ENCODE assay signal across 20 mouse cellular contexts in the genomic region with DNA sequence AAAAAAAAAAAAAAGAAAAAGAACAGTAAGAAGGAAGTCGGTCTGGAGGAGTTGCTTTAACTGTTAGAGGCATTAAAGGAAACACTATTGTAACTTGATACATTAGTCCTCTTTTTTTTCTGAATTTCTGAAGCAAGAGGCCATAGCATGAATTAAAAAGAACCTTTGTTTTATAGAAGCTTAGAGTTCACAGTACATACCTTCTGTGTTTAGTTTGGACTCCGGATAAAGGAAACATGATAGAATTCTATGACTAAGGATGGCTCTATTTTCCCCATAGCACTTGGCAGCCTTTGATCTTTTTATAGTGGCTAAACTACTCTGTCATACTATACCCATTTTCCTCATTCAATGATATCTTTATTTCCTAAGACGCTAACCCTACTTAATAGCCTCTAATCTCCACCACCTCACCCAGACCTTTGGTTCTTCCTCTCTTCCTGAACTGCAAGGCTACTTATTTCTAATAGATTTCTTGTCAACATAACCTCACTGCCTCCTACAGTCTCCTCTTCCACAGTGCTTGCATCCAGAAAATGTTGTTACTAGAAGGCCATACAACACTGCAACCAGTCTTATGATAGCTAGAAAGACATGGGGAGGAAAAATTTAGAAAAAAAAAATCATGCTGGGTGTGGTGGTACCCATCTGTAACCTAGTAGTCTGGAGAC. TPM values are rescaled to one million over a fixed set of nuclear protein-coding genes. Genes with fewer than 3 reads are reported as not detected.
DNase-seq lines count a peak whose midpoint lies in the region; ATAC-seq and TF ChIP-seq lines count a peak whose summit lies in the region.
"Had no signal": no experiment of that assay in that cellular context is flagged by ENCODE, and none has a peak within 500 bp of the region (broad histone marks: within the 10 kb centered on the region; RNA-seq: fewer than 3 reads in every experiment).

No protein-coding gene starts in this region.

- H3K27ac ChIP-seq in heart, embryonic 16.5 days (ENCODE audit: low read length), result peak overlapping the region; percentile 31; the same call in 1 of the 2 replicates
- no peak overlapping the region for H3K27ac ChIP-seq in lung, embryonic 16.5 days (ENCODE audit: low read length)
- no peak overlapping the region for H3K27ac ChIP-seq in liver, postnatal 0 days (ENCODE audit: low read depth)
- H3K27ac ChIP-seq in midbrain, postnatal 0 days (ENCODE audit: low read depth, low read length), result no peak overlapping the region
- H3K27ac ChIP-seq: forebrain, embryonic 13.5 days; heart, adult 2 months; hindbrain, embryonic 13.5 days; lung, embryonic 15.5 days had no signal

- no peaks in the 10 kb centered on the region for H3K4me1 ChIP-seq in heart, embryonic 16.5 days (ENCODE audit: control insufficient read depth, insufficient read depth, low read length)
- H3K4me1 ChIP-seq in lung, embryonic 16.5 days (replicated peaks; ENCODE audit: control insufficient read depth, insufficient read depth, low read length), result no peaks in the 10 kb centered on the region
- H3K4me1 ChIP-seq in liver, postnatal 0 days (ENCODE audit: insufficient read depth), result no peaks in the 10 kb centered on the region
- no peaks in the 10 kb centered on the region for H3K4me1 ChIP-seq in midbrain, postnatal 0 days (ENCODE audit: insufficient read depth, low read length)
- H3K4me1 ChIP-seq: forebrain, embryonic 13.5 days; hindbrain, embryonic 13.5 days; lung, embryonic 15.5 days had no signal

- H3K4me3 ChIP-seq in heart, embryonic 16.5 days (ENCODE audit: low read length), result no peak overlapping the region
- no peak overlapping the region for H3K4me3 ChIP-seq in lung, embryonic 16.5 days (ENCODE audit: low read length)
- H3K4me3 ChIP-seq in liver, postnatal 0 days (ENCODE audit: low read depth, low read length), result no peak overlapping the region
- no peak overlapping the region for H3K4me3 ChIP-seq in midbrain, postnatal 0 days (ENCODE audit: low read depth, low read length)
- H3K4me3 ChIP-seq: forebrain, embryonic 13.5 days; heart, adult 2 months; hindbrain, embryonic 13.5 days; lung, embryonic 15.5 days had no signal

- 44% methylated on average over 3 of the region's 3 CpGs for WGBS in heart, embryonic 16.5 days
- WGBS in lung, embryonic 16.5 days, result 25% methylated on average over 3 of the region's 3 CpGs
- 52% methylated on average over 3 of the region's 3 CpGs for WGBS in liver, postnatal 0 days (ENCODE audit: insufficient replicate concordance)
- 69% methylated on average over 3 of the region's 3 CpGs for WGBS in midbrain, postnatal 0 days

- H3K36me3 ChIP-seq in heart, embryonic 16.5 days (ENCODE audit: control insufficient read depth, insufficient read depth), result no peaks in the 10 kb centered on the region
- no peaks in the 10 kb centered on the region for H3K36me3 ChIP-seq in lung, embryonic 16.5 days (ENCODE audit: control insufficient read depth, insufficient read depth, low read length)
- H3K36me3 ChIP-seq in liver, postnatal 0 days (replicated peaks; ENCODE audit: insufficient read depth, low read length), result no peaks in the 10 kb centered on the region
- no peaks in the 10 kb centered on the region for H3K36me3 ChIP-seq in midbrain, postnatal 0 days (ENCODE audit: insufficient read depth, low read length)
- H3K36me3 ChIP-seq: hindbrain, embryonic 13.5 days; lung, embryonic 15.5 days had no signal

- no peak for ATAC-seq in heart, embryonic 16.5 days (replicated peaks; ENCODE audit: extremely low read depth, insufficient read depth, low FRiP score)
- ATAC-seq in lung, embryonic 16.5 days (ENCODE audit: low read depth), result peak; percentile 57; the same call in 1 of the 2 replicates
- ATAC-seq in liver, postnatal 0 days, result no peak
- no peak for ATAC-seq in midbrain, postnatal 0 days (ENCODE audit: low FRiP score)
- ATAC-seq: activated CD4-positive, CD25-positive, alpha-beta regulatory T cell, adult 4 months; forebrain, embryonic 13.5 days had no signal

- no peak for DNase-seq in heart, postnatal 14 days
- no peak for DNase-seq in lung, postnatal 14 days
- peak; percentile 86 for DNase-seq in gonadal fat pad, adult 2 months (ENCODE audit: low read depth)
- no peak for DNase-seq in liver, postnatal 0 days
- DNase-seq in midbrain, postnatal 0 days (ENCODE audit: low spot score), result no peak
- DNase-seq: adrenal gland, postnatal 10 days; cerebellum, postnatal 10 days; gastrocnemius, postnatal 10 days; heart, adult 2 months; heart, postnatal 10 days; spleen, adult 18-20 months; thymus, postnatal 36 days had no signal

- TF ChIP-seq EP300 in liver, postnatal 0 days (IDR thresholded peaks at IDR 0.05; ENCODE audit: low read depth), result no peak

- intact Hi-C loops in heart, postnatal 14 days (cut with DNase I), result no loop called here

- H3K9me3 ChIP-seq in heart, embryonic 16.5 days (replicated peaks; ENCODE audit: control insufficient read depth, low read length), result no peaks in the 10 kb centered on the region
- H3K9me3 ChIP-seq in lung, embryonic 16.5 days (ENCODE audit: control insufficient read depth, low read length), result no peaks in the 10 kb centered on the region
- no peaks in the 10 kb centered on the region for H3K9me3 ChIP-seq in liver, postnatal 0 days (ENCODE audit: low read length)
- no peaks in the 10 kb centered on the region for H3K9me3 ChIP-seq in midbrain, postnatal 0 days (ENCODE audit: low read length)
- H3K9me3 ChIP-seq: forebrain, embryonic 13.5 days; hindbrain, embryonic 13.5 days; lung, embryonic 15.5 days had no signal

- H3K27me3 ChIP-seq in heart, embryonic 16.5 days (ENCODE audit: control insufficient read depth, insufficient read depth, low read length), result no peaks in the 10 kb centered on the region
- H3K27me3 ChIP-seq in lung, embryonic 16.5 days (ENCODE audit: control insufficient read depth, insufficient read depth, low read depth, low read length), result no peaks in the 10 kb centered on the region
- H3K27me3 ChIP-seq in liver, postnatal 0 days (ENCODE audit: insufficient read depth, low read length), result no peaks in the 10 kb centered on the region
- H3K27me3 ChIP-seq in midbrain, postnatal 0 days (ENCODE audit: insufficient read depth, low read length), result no peaks in the 10 kb centered on the region
- H3K27me3 ChIP-seq: hindbrain, embryonic 13.5 days; lung, embryonic 15.5 days had no signal

- no peak for TF ChIP-seq CTCF in liver, postnatal 0 days (IDR thresholded peaks at IDR 0.05; ENCODE audit: low read depth)
- no peak for TF ChIP-seq CTCF in midbrain, postnatal 0 days (IDR thresholded peaks at IDR 0.05)

- no peak overlapping the region for H3K9ac ChIP-seq in heart, embryonic 16.5 days (ENCODE audit: low read length)
- H3K9ac ChIP-seq in lung, embryonic 16.5 days (ENCODE audit: low read length), result no peak overlapping the region
- H3K9ac ChIP-seq in liver, postnatal 0 days (replicated peaks), result no peak overlapping the region
- no peak overlapping the region for H3K9ac ChIP-seq in midbrain, postnatal 0 days (replicated peaks; ENCODE audit: low read length, poor library complexity, severe bottlenecking)
- H3K9ac ChIP-seq: forebrain, embryonic 13.5 days; hindbrain, embryonic 13.5 days; lung, embryonic 15.5 days had no signal

- no peak overlapping the region for H3K4me2 ChIP-seq in heart, embryonic 16.5 days (ENCODE audit: low read depth, low read length)
- H3K4me2 ChIP-seq in lung, embryonic 16.5 days (ENCODE audit: low read depth, low read length), result no peak overlapping the region
- no peak overlapping the region for H3K4me2 ChIP-seq in liver, postnatal 0 days (ENCODE audit: low read depth, low read length)
- H3K4me2 ChIP-seq in midbrain, postnatal 0 days (ENCODE audit: low read depth, low read length, poor library complexity, severe bottlenecking), result no peak overlapping the region
- H3K4me2 ChIP-seq: forebrain, embryonic 13.5 days; hindbrain, embryonic 13.5 days; liver, embryonic 11.5 days; lung, embryonic 15.5 days; midbrain, embryonic 11.5 days had no signal

RNA-seq across cellular contexts. Expression of a gene that starts 22.7 kb away (rescaled TPM):
- 14.3 and 16.4 TPM in 2 replicates for polyA plus RNA-seq in heart, embryonic 16.5 days (2015; fragmentation: Nextera tagmentation; extraction: Ambion mirVana)
- 10 to 100 TPM; 15.2 to 15.5 TPM for total RNA-seq in heart, postnatal 14 days (2021)
- 13.7 TPM in 2 replicates for polyA plus RNA-seq in lung, embryonic 16.5 days (2015; fragmentation: Nextera tagmentation; extraction: Ambion mirVana)
- 3.7 and 3.8 TPM in 2 replicates for polyA plus RNA-seq in gonadal fat pad, adult 2 months (2012; rRNA removed)
- 3.8 and 3.9 TPM in 2 replicates for polyA plus RNA-seq in liver, postnatal 0 days (2015; fragmentation: Nextera tagmentation; extraction: Ambion mirVana)
- total RNA-seq in midbrain, postnatal 0 days (2014; rRNA removed), result 47.2 and 62.2 TPM in 2 replicates
- polyA plus RNA-seq in midbrain, postnatal 0 days (2015; fragmentation: Nextera tagmentation; extraction: Ambion mirVana), result 38.8 and 39.4 TPM in 2 replicates

RNA-seq across cellular contexts. Expression of a gene that starts 29.7 kb away (rescaled TPM):
- 2.5 and 2.8 TPM in 2 replicates for polyA plus RNA-seq in heart, embryonic 16.5 days (2015; fragmentation: Nextera tagmentation; extraction: Ambion mirVana)
- 10 to 100 TPM; 12.2 to 13.3 TPM for total RNA-seq in heart, postnatal 14 days (2021)
- 3.8 and 4.1 TPM in 2 replicates for polyA plus RNA-seq in lung, embryonic 16.5 days (2015; fragmentation: Nextera tagmentation; extraction: Ambion mirVana)
- 7.8 and 8.7 TPM in 2 replicates for polyA plus RNA-seq in gonadal fat pad, adult 2 months (2012; rRNA removed)
- 1.4 TPM in 2 replicates for polyA plus RNA-seq in liver, postnatal 0 days (2015; fragmentation: Nextera tagmentation; extraction: Ambion mirVana)
- 27.0 and 27.5 TPM in 2 replicates for total RNA-seq in midbrain, postnatal 0 days (2014; rRNA removed)
- polyA plus RNA-seq in midbrain, postnatal 0 days (2015; fragmentation: Nextera tagmentation; extraction: Ambion mirVana), result 5.1 and 6.3 TPM in 2 replicates
